Mouse (Mus musculus): ENCODE results near the gene Pcgf5.

DNA sequence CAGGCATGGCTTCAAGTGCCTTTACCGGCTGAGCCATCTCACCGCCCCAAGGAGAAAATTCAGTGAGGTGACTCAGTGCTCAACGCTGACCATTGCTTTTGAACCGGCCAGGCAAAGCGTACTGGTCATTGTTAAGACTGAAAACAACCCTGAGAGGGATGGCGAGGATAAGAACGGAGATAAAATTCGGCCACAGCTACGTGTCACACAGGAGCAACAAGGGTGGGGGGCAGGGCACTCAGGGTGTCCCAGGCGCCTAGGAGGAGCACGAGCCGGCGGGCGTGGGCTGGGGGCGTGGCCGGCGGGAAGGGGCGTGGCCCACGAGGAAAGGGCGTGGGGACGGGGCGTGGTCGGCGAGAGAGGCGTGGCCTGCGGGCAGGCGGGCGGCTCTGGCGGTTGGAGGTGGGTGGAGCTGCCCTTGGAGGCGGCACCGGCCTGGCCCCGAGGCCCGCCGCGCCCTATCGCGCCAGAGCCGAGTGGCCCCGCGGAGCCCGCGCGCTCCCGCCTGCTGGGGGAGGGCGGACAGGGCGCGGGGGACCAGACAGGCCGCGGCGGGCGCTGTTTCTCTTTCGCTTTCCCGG lies 61.3 kb downstream of the Pcgf5 start:
- TF ChIP-seq EP300 (IDR thresholded peaks at IDR 0.05; ENCODE audit: low read depth): no peak
- no peak for TF ChIP-seq CTCF (IDR thresholded peaks at IDR 0.05; ENCODE audit: low read depth)
